Mouse (Mus musculus) heart, embryonic 11.5 days (tissue): Measurements from ENCODE around the gene Ttc23. TPM values are rescaled to one million over a fixed set of nuclear protein-coding genes. Genes with fewer than 3 reads are reported as not detected.
A peak's percentile ranks its signal among the peaks of the same experiment; 100 is the strongest.

Experiments used
- ATAC-seq: fragments of 200-750 bp; cut with Nextera tagmentation; replicated peaks from 2 replicates; pipeline ENCODE4 v1.8.0; 2017; ENCODE audit warnings: moderate library complexity; ENCODE audit not compliant: insufficient number of reproducible peaks, low FRiP score, low TSS enrichment
- H3K27ac ChIP-seq: fragments of 300-500 bp; sonication (generic); 2 replicates; pipeline ENCODE4 v1.5.1; 2014; ENCODE audit warnings: mild to moderate bottlenecking, low read depth, low read length
- H3K27me3 ChIP-seq: fragments of 300-500 bp; sonication (generic); 2 replicates; pipeline ENCODE4 v1.6.1; 2014; ENCODE audit warnings: mild to moderate bottlenecking, low read length, mixed read lengths; ENCODE audit not compliant: control insufficient read depth, insufficient read depth
- H3K36me3 ChIP-seq: fragments of 300-500 bp; sonication (generic); 2 replicates; pipeline ENCODE4 v1.6.1; 2014; ENCODE audit warnings: mild to moderate bottlenecking, low read length, moderate library complexity, mixed read lengths; ENCODE audit not compliant: control insufficient read depth, insufficient read depth
- H3K4me1 ChIP-seq: fragments of 300-500 bp; sonication (generic); 2 replicates; pipeline ENCODE4 v1.6.1; 2014; ENCODE audit warnings: low read length; ENCODE audit not compliant: control insufficient read depth, insufficient read depth
- H3K4me2 ChIP-seq: fragments of 300-500 bp; sonication (generic); 2 replicates; pipeline ENCODE4 v1.6.1; 2014; ENCODE audit warnings: mild to moderate bottlenecking, moderate library complexity
- H3K4me3 ChIP-seq: fragments of 300-500 bp; sonication (generic); 2 replicates; pipeline ENCODE4 v1.5.1; 2014; ENCODE audit warnings: low read depth, low read length
- H3K9ac ChIP-seq: fragments of 300-500 bp; sonication (generic); 2 replicates; pipeline ENCODE4 v1.6.1; 2014; ENCODE audit warnings: mild to moderate bottlenecking, low read depth, low read length, moderate library complexity
- H3K9me3 ChIP-seq: fragments of 300-500 bp; sonication (generic); replicated peaks from 2 replicates; pipeline ENCODE4 v1.6.1; 2016; ENCODE audit warnings: low read length; ENCODE audit not compliant: control insufficient read depth
- WGBS: fragments of 180-500 bp; shearing (Covaris S2); extraction: QIAGEN DNeasy Blood & Tissue Kit; methylation state at CpG from one replicate; pipeline ENCODE4 v1.1.7; 2014; ENCODE audit not compliant: insufficient replicate concordance; 5-methylcytosine and 5-hydroxymethylcytosine counted together
- polyA plus RNA-seq: library from polyadenylated mRNA; unstranded; fragments of >200 nt; fragmentation: Nextera tagmentation; extraction: Ambion mirVana; gene quantifications from 2 replicates; pipeline ENCODE4 v1.2.1, GENCODE M21; 2014

Gene Ttc23
- polyA plus RNA-seq, 1 experiment from 2014 or later = 24.6 TPM

- Histone ChIP-seq H3K4me1 (peaks cover 29% of the 10 kb centered on the region), H3K27me3 (no peaks in the 10 kb centered on the region), H3K9ac (no peak overlapping the region), H3K9me3 (no peaks in the 10 kb centered on the region), H3K4me3 (no peak overlapping the region), H3K27ac (no peak overlapping the region), H3K4me2 (no peak overlapping the region), H3K36me3 (no peaks in the 10 kb centered on the region)
- no peak for ATAC-seq
- WGBS = 89% methylated on average over 23 of the region's 23 CpGs
Measured at GRCm38 (mm10) chr7:67692791-67693538, 45.8 kb downstream of the Ttc23 start.

- Histone ChIP-seq H3K27ac (no peak overlapping the region), H3K36me3 (peaks cover 4% of the 10 kb centered on the region; the same call in 1 of the 2 replicates), H3K9me3 (no peaks in the 10 kb centered on the region), H3K4me3 (no peak overlapping the region), H3K27me3 (no peaks in the 10 kb centered on the region), H3K4me1 (peaks cover 26% of the 10 kb centered on the region), H3K4me2 (no peak overlapping the region), H3K9ac (no peak overlapping the region)
- 80% methylated on average over 7 of the region's 7 CpGs for WGBS
- no peak for ATAC-seq
Measured at GRCm38 (mm10) chr7:67695906-67696305, 48.7 kb downstream of the Ttc23 start.

GRCm38 (mm10) chr7:67697892-67698630 is 50.9 kb downstream of the Ttc23 start:
- 88% methylated on average over 28 of the region's 28 CpGs for WGBS
- no peak overlapping the region for H3K27ac ChIP-seq
- no peak overlapping the region for H3K4me2 ChIP-seq
- no peaks in the 10 kb centered on the region for H3K9me3 ChIP-seq
- H3K9ac ChIP-seq = no peak overlapping the region
- H3K27me3 ChIP-seq = no peaks in the 10 kb centered on the region
- H3K4me1 ChIP-seq = peaks cover 21% of the 10 kb centered on the region
- peaks cover 4% of the 10 kb centered on the region; the same call in 1 of the 2 replicates for H3K36me3 ChIP-seq
- no peak for ATAC-seq
- no peak overlapping the region for H3K4me3 ChIP-seq

GRCm38 (mm10) chr7:67699301-67699700 is 52.1 kb downstream of the Ttc23 start:
- Histone ChIP-seq H3K36me3 (peaks cover 4% of the 10 kb centered on the region; the same call in 1 of the 2 replicates), H3K27me3 (no peaks in the 10 kb centered on the region), H3K27ac (no peak overlapping the region), H3K9ac (no peak overlapping the region), H3K4me2 (no peak overlapping the region), H3K9me3 (no peaks in the 10 kb centered on the region), H3K4me1 (peaks cover 24% of the 10 kb centered on the region), H3K4me3 (no peak overlapping the region)
- 88% methylated on average over 4 of the region's 4 CpGs for WGBS
- ATAC-seq = no peak

GRCm38 (mm10) chr7:67700846-67701245 is 53.6 kb downstream of the Ttc23 start:
- Histone ChIP-seq H3K27ac (0 out of 2 replicates have a peak overlapping the region, but pooled peaks have one; percentile 2), H3K36me3 (peaks cover 4% of the 10 kb centered on the region; the same call in 1 of the 2 replicates), H3K4me2 (no peak overlapping the region), H3K9me3 (no peaks in the 10 kb centered on the region), H3K9ac (no peak overlapping the region), H3K4me3 (no peak overlapping the region), H3K4me1 (peaks cover 28% of the 10 kb centered on the region), H3K27me3 (no peaks in the 10 kb centered on the region)
- 0 out of 2 replicates have a peak, but pooled peaks have one; percentile 45 for ATAC-seq

GRCm38 (mm10) chr7:67701252-67701914 is 54.2 kb downstream of the Ttc23 start:
- no peak for ATAC-seq
- peaks cover 4% of the 10 kb centered on the region; the same call in 1 of the 2 replicates for H3K36me3 ChIP-seq

GRCm38 (mm10) chr7:67708160-67708559 is 61.0 kb downstream of the Ttc23 start:
- no peak overlapping the region for H3K4me3 ChIP-seq
- H3K27ac ChIP-seq = no peak overlapping the region
- no peak overlapping the region for H3K4me2 ChIP-seq
- peaks cover 15% of the 10 kb centered on the region; the same call in 1 of the 2 replicates for H3K4me1 ChIP-seq
- no peaks in the 10 kb centered on the region for H3K9me3 ChIP-seq
- no peak for ATAC-seq
- H3K36me3 ChIP-seq = peaks cover 18% of the 10 kb centered on the region
- no peak overlapping the region for H3K9ac ChIP-seq
- H3K27me3 ChIP-seq = no peaks in the 10 kb centered on the region
- 82% methylated on average over 6 of the region's 6 CpGs for whole genome bisulfite sequencing

More at GRCm38 (mm10) chr7:67701252-67701914, 54.2 kb downstream of the Ttc23 start:
- Histone ChIP-seq H3K4me1 (peaks cover 28% of the 10 kb centered on the region), H3K4me2 (no peak overlapping the region), H3K4me3 (no peak overlapping the region), H3K27me3 (no peaks in the 10 kb centered on the region), H3K9ac (no peak overlapping the region), H3K9me3 (no peaks in the 10 kb centered on the region), H3K27ac (0 out of 2 replicates have a peak overlapping the region, but pooled peaks have one; percentile 2)
- 55% methylated on average over 17 of the region's 17 CpGs for WGBS

GRCm38 (mm10) chr7:67710216-67710615 is 63.0 kb downstream of the Ttc23 start:
- no peak overlapping the region for H3K4me2 ChIP-seq
- peaks cover 23% of the 10 kb centered on the region for H3K4me1 ChIP-seq
- no peak overlapping the region for H3K9ac ChIP-seq
- H3K27me3 ChIP-seq = no peaks in the 10 kb centered on the region
- WGBS = 47% methylated on average over 7 of the region's 7 CpGs
- H3K36me3 ChIP-seq = peaks cover 18% of the 10 kb centered on the region
- ATAC-seq = no peak
- no peak overlapping the region for H3K4me3 ChIP-seq
- no peaks in the 10 kb centered on the region for H3K9me3 ChIP-seq
- H3K27ac ChIP-seq = no peak overlapping the region
